Mouse (Mus musculus) G1E (cell line): Measurements from ENCODE around the gene Phldb1.

Source experiments
- CTCF ChIP-seq: IDR thresholded peaks from 2 replicates; pipeline ENCODE4 v1.5.1; 2012; ENCODE audit warnings: low read depth, low read length, inconsistent platforms, mixed read lengths
- GATA1 ChIP-seq: IDR thresholded peaks from 2 replicates; pipeline ENCODE4 v1.6.1; 2012; ENCODE audit warnings: borderline replicate concordance, low read length, inconsistent platforms, mixed read lengths
- TAL1 ChIP-seq: conservative IDR thresholded peaks from 2 replicates; pipeline ENCODE4 v1.6.1; 2012; ENCODE audit warnings: low read depth, low read length, inconsistent platforms, mixed read lengths

- TF ChIP-seq CTCF = no peak
- no peak for TF ChIP-seq TAL1
- TF ChIP-seq GATA1 = no peak
Observed at GRCm38 (mm10) chr9:44672291-44672865, 62.6 kb downstream of the Phldb1 start.
